Mouse (Mus musculus): ENCODE data around the gene Slc1a2. TPM values are rescaled to one million over a fixed set of nuclear protein-coding genes. Genes with fewer than 3 reads are reported as not detected.

The Slc1a2 gene
- polyA plus RNA-seq, 1 experiment from 2014 or later: 20.6 TPM

- no peaks in the 10 kb centered on the region for H3K9me3 ChIP-seq
- 70% methylated on average over 2 of the region's 2 CpGs for WGBS
- H3K9ac ChIP-seq (replicated peaks): no peak overlapping the region
- no peak overlapping the region for H3K4me3 ChIP-seq
- ATAC-seq (ENCODE audit: low FRiP score, low read depth): no peak
- no peaks in the 10 kb centered on the region for H3K4me1 ChIP-seq
- no peak overlapping the region for H3K4me2 ChIP-seq (replicated peaks)
- H3K27ac ChIP-seq (replicated peaks): no peak overlapping the region
- no peaks in the 10 kb centered on the region for H3K36me3 ChIP-seq
- H3K27me3 ChIP-seq: no peaks in the 10 kb centered on the region
These were observed 39.3 kb downstream of the Slc1a2 start for GRCm38 (mm10) chr2:102697732-102698131.

- H3K4me2 ChIP-seq (replicated peaks): no peak overlapping the region
- no peaks in the 10 kb centered on the region for H3K27me3 ChIP-seq
- H3K4me1 ChIP-seq: no peaks in the 10 kb centered on the region
- H3K27ac ChIP-seq (replicated peaks): no peak overlapping the region
- no peak for ATAC-seq (ENCODE audit: low FRiP score, low read depth)
- H3K4me3 ChIP-seq: no peak overlapping the region
- no peaks in the 10 kb centered on the region for H3K9me3 ChIP-seq
- 91% methylated on average over 7 of the region's 7 CpGs for WGBS
- H3K9ac ChIP-seq (replicated peaks): no peak overlapping the region
- H3K36me3 ChIP-seq: no peaks in the 10 kb centered on the region
These were observed 41.5 kb downstream of the Slc1a2 start for GRCm38 (mm10) chr2:102699921-102700320.

GRCm38 (mm10) chr2:102700695-102701094, 42.2 kb downstream of the Slc1a2 start:
- H3K9me3 ChIP-seq: no peaks in the 10 kb centered on the region
- no peak overlapping the region for H3K27ac ChIP-seq (replicated peaks)
- no peak for ATAC-seq (ENCODE audit: low FRiP score, low read depth)
- WGBS: 96% methylated on average over 2 of the region's 2 CpGs
- H3K4me1 ChIP-seq: no peaks in the 10 kb centered on the region
- no peak overlapping the region for H3K9ac ChIP-seq (replicated peaks)
- H3K27me3 ChIP-seq: no peaks in the 10 kb centered on the region
- H3K4me3 ChIP-seq: no peak overlapping the region
- no peaks in the 10 kb centered on the region for H3K36me3 ChIP-seq
- no peak overlapping the region for H3K4me2 ChIP-seq (replicated peaks)

GRCm38 (mm10) chr2:102701382-102701781, 42.9 kb downstream of the Slc1a2 start:
- Histone ChIP-seq H3K27me3 (no peaks in the 10 kb centered on the region), H3K9ac (replicated peaks) (no peak overlapping the region), H3K4me2 (replicated peaks) (no peak overlapping the region), H3K4me3 (no peak overlapping the region), H3K4me1 (no peaks in the 10 kb centered on the region), H3K9me3 (no peaks in the 10 kb centered on the region), H3K27ac (replicated peaks) (no peak overlapping the region), H3K36me3 (no peaks in the 10 kb centered on the region)
- ATAC-seq (ENCODE audit: low FRiP score, low read depth): no peak
- 78% methylated on average over 3 of the region's 3 CpGs for WGBS

- H3K9me3 ChIP-seq: no peaks in the 10 kb centered on the region
- H3K4me2 ChIP-seq (replicated peaks): no peak overlapping the region
- 74% methylated on average over 3 of the region's 3 CpGs for WGBS
- H3K9ac ChIP-seq (replicated peaks): no peak overlapping the region
- H3K4me3 ChIP-seq: no peak overlapping the region
- no peaks in the 10 kb centered on the region for H3K27me3 ChIP-seq
- ATAC-seq (ENCODE audit: low FRiP score, low read depth): no peak
- H3K36me3 ChIP-seq: no peaks in the 10 kb centered on the region
- no peak overlapping the region for H3K27ac ChIP-seq (replicated peaks)
- H3K4me1 ChIP-seq: no peaks in the 10 kb centered on the region
These were observed 45.1 kb downstream of the Slc1a2 start for GRCm38 (mm10) chr2:102703556-102703955.

GRCm38 (mm10) chr2:102704781-102705180, 46.3 kb downstream of the Slc1a2 start:
- H3K27me3 ChIP-seq: no peaks in the 10 kb centered on the region
- no peak overlapping the region for H3K9ac ChIP-seq (replicated peaks)
- H3K36me3 ChIP-seq: no peaks in the 10 kb centered on the region
- 73% methylated on average over 1 of the region's 1 CpGs for WGBS
- no peak overlapping the region for H3K4me2 ChIP-seq (replicated peaks)
- H3K27ac ChIP-seq (replicated peaks): no peak overlapping the region
- no peaks in the 10 kb centered on the region for H3K4me1 ChIP-seq
- H3K4me3 ChIP-seq: no peak overlapping the region
- no peaks in the 10 kb centered on the region for H3K9me3 ChIP-seq
- no peak for ATAC-seq (ENCODE audit: low FRiP score, low read depth)

GRCm38 (mm10) chr2:102711511-102711910, 53.1 kb downstream of the Slc1a2 start:
- WGBS: 92% methylated on average over 5 of the region's 5 CpGs
- H3K4me3 ChIP-seq: no peak overlapping the region
- no peaks in the 10 kb centered on the region for H3K27me3 ChIP-seq
- no peak overlapping the region for H3K9ac ChIP-seq (replicated peaks)
- H3K4me1 ChIP-seq: no peaks in the 10 kb centered on the region
- no peaks in the 10 kb centered on the region for H3K9me3 ChIP-seq
- no peak overlapping the region for H3K27ac ChIP-seq (replicated peaks)
- H3K36me3 ChIP-seq: no peaks in the 10 kb centered on the region
- no peak for ATAC-seq (ENCODE audit: low FRiP score, low read depth)
- H3K4me2 ChIP-seq (replicated peaks): no peak overlapping the region

- Histone ChIP-seq H3K27me3 (no peaks in the 10 kb centered on the region), H3K9ac (replicated peaks) (no peak overlapping the region), H3K4me1 (no peaks in the 10 kb centered on the region), H3K4me2 (replicated peaks) (no peak overlapping the region), H3K4me3 (no peak overlapping the region), H3K27ac (replicated peaks) (no peak overlapping the region), H3K9me3 (no peaks in the 10 kb centered on the region), H3K36me3 (no peaks in the 10 kb centered on the region)
- WGBS: 91% methylated on average over 4 of the region's 4 CpGs
- no peak for ATAC-seq (ENCODE audit: low FRiP score, low read depth)
These were observed 53.6 kb downstream of the Slc1a2 start for GRCm38 (mm10) chr2:102712049-102712448.

GRCm38 (mm10) chr2:102712678-102713628, 54.5 kb downstream of the Slc1a2 start:
- WGBS: 89% methylated on average over 7 of the region's 7 CpGs
- Histone ChIP-seq H3K4me1 (no peaks in the 10 kb centered on the region), H3K27me3 (no peaks in the 10 kb centered on the region), H3K27ac (replicated peaks) (no peak overlapping the region), H3K4me3 (no peak overlapping the region), H3K9me3 (no peaks in the 10 kb centered on the region), H3K36me3 (no peaks in the 10 kb centered on the region), H3K4me2 (replicated peaks) (no peak overlapping the region), H3K9ac (replicated peaks) (no peak overlapping the region)
- no peak for ATAC-seq (ENCODE audit: low FRiP score, low read depth)

- Histone ChIP-seq H3K4me1 (no peaks in the 10 kb centered on the region), H3K27me3 (no peaks in the 10 kb centered on the region), H3K27ac (replicated peaks) (no peak overlapping the region), H3K4me2 (replicated peaks) (no peak overlapping the region), H3K36me3 (no peaks in the 10 kb centered on the region), H3K9ac (replicated peaks) (no peak overlapping the region), H3K4me3 (no peak overlapping the region), H3K9me3 (no peaks in the 10 kb centered on the region)
- 78% methylated on average over 2 of the region's 2 CpGs for WGBS
- ATAC-seq (ENCODE audit: low FRiP score, low read depth): no peak
These were observed 55.9 kb downstream of the Slc1a2 start for GRCm38 (mm10) chr2:102714320-102714719.

GRCm38 (mm10) chr2:102715754-102716153, 57.3 kb downstream of the Slc1a2 start:
- no peak for ATAC-seq (ENCODE audit: low FRiP score, low read depth)
- Histone ChIP-seq H3K4me2 (replicated peaks) (no peak overlapping the region), H3K4me1 (no peaks in the 10 kb centered on the region), H3K9ac (replicated peaks) (no peak overlapping the region), H3K27ac (replicated peaks) (no peak overlapping the region), H3K9me3 (no peaks in the 10 kb centered on the region), H3K27me3 (no peaks in the 10 kb centered on the region), H3K36me3 (no peaks in the 10 kb centered on the region), H3K4me3 (no peak overlapping the region)
- WGBS: 36% methylated on average over 1 of the region's 1 CpGs

- Histone ChIP-seq H3K27ac (replicated peaks) (no peak overlapping the region), H3K9me3 (no peaks in the 10 kb centered on the region), H3K4me3 (no peak overlapping the region), H3K9ac (replicated peaks) (no peak overlapping the region), H3K36me3 (no peaks in the 10 kb centered on the region), H3K4me1 (no peaks in the 10 kb centered on the region), H3K27me3 (no peaks in the 10 kb centered on the region), H3K4me2 (replicated peaks) (no peak overlapping the region)
- 80% methylated on average over 2 of the region's 2 CpGs for WGBS
- ATAC-seq (ENCODE audit: low FRiP score, low read depth): no peak
These were observed 63.4 kb downstream of the Slc1a2 start for GRCm38 (mm10) chr2:102721859-102722258.
